Mouse (Mus musculus): ENCODE data around the gene Tprn.
A peak's percentile ranks its signal among the peaks of the same experiment; 100 is the strongest.

Gene Tprn

DNA sequence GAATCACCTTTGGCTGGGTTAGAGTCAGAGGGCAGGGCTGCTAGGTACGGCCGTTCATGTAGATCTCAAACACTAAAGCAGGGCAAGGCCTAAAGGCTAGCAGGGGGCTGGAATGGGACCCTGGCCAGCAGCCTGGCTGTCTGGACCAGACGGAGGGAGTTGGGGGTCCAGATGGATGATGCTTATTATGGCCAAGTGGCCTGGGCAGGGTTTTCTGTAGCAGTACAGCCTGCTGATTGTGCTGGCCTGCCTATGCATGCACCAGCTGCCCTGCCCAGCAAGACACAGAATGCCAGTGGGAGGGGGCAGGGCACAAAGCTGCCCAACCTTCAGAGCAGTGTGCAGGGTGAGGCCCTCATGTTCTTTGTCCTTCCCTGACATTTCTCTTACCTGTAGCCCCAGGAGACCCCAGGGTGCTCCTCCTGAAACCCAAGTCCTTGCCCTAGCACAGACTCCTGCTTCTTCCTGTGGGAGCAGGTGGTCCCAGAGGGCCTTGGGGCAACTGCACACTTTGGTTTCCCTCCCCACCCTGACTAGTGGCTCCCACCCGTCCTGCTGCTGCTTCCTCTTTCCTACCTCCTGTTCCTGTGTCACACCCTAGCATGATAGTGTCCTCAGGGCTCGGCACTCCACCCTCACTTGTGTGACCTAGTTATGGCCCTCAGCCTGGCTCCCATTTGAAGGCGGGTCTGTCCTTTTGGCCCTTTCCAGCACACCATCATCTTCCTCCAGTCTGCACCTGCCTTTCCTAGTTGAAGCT lies 3.7 kb downstream of the Tprn start:
- no peak for DNase-seq (ENCODE audit: low read depth, low spot score)

DNA sequence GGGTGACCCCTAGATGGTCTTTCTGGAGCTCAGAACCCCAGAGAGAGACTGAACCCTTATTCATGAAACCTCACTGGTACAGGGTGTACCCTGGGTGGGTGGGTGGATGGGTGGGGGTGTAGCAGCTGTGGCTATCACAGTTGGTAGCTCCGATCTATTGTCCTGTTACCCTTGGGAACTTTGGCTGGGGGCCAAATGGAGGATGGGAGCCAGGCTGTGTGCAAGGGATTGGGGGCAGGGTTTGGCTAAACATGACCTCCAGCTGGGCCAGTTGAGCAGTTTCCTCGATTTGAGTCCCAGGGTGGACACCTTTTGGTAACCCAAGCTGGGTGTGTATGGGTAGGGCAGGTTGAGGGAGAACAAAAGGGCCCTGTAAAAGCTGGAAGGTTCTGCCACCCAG lies 4.3 kb downstream of the Tprn start:
- no peak for DNase-seq (ENCODE audit: low read depth, low spot score)

DNA sequence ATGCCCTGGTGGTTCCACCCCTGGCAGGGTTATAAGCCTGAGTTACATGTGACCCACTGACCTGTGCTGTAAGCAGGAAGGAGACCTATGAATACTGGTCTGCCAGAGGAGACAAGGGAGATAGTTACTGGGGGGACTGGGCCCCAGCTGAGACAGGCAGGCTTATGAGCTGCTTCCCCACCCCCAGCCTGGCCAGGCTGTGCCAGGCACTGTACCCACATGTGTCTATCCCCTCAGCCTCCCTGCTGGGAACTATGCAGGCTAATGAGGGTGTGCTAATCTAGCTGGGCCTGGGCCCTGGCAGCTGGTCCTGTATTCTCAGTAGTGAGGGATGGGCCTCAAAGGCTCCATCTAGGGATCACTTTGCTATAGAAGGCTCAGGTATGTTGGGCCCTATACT lies 4.8 kb downstream of the Tprn start:
- no peak for DNase-seq (ENCODE audit: low read depth, low spot score)

DNA sequence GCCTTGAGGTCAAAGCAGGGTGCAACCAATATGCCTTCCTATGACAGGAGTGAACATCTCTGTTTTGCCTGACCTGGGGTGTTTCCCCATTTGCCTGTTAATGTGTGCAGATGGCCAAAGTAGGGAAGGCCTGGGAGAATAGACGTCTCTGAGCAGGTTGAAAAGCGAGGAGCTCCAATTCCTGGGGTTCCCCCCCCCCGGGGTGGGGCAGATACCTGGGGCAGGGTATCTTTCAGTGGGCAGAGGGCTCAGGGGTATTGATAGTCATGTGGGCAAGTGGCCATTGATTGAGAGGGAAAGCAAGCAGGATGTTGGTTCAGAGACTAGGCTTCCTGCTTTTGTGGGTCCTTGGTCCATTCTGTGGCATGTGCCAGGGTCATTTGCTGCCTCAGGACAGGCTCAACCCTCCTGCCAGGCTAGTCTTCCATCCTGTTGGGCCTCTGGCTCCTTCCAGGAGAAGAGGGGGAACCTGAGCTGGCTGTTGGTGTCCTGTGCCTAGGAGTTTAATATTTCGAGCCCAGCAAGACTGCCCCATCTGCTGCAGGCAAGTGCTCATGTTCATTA lies 5.4 kb downstream of the Tprn start:
- DNase-seq (ENCODE audit: low read depth, low spot score) = no peak

DNA sequence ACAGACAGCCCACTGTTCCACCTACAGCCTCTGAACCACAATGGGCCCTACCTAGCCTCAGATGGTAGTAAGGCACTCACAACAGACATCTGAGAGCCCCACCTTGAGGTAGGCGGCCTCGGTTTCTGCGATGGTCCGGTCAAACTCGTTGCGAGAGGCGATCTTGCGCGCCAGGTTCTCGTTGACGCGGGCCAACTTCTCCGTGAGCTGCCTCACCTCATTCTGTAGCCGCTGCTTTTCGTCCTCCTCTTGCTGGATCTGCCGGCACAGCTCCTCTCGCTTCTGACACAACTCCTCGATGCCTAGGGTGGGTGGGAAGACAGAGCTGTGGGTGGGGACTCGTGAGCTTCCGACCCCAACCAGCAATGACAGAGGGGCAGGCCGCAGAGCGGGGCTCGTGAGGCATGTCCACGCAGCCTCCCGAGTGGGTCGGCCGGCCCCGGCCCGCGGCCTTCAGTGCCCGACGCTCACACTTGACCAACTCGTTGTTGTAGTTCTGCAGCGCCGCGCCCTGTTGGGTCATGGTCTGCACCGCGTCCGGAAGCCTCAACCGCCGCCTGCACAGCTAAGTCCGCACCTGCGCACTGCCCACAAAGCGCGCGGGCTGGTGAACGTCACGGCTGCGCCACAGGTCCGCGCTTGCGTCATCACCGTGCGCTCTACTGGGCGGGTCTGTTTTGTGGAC lies 9.6 kb downstream of the Tprn start, which contains the start of the genes Ssna1 and Anapc2:
Gene Ssna1 (minus strand): TSS at position 612 of the 685 bp plus-strand sequence.
Gene Anapc2 (plus strand): TSS at position 652 of the 685 bp plus-strand sequence.
- DNase-seq (ENCODE audit: low read depth, low spot score) = peak; percentile 97

DNA sequence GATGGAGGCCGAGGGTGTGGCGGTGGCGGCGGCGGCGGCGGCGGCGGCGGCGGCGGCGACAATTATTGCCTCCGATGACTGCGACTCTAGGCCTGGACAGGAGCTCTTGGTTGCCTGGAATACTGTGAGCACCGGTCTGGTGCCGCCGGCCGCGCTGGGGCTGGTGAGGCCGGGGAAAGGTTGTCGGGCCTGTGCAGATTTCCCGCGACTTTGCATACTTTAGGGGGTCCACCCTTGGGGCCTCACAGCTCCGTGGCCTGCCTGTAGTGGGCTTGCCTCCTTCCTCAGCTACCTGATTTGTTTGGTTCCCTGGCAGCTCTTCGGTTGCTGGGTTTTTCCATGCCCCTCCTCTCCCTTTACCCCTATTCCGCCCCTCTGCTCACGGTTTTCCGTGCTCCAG lies 10.1 kb downstream of the Tprn start:
- no peak for DNase-seq (ENCODE audit: low read depth, low spot score)

DNA sequence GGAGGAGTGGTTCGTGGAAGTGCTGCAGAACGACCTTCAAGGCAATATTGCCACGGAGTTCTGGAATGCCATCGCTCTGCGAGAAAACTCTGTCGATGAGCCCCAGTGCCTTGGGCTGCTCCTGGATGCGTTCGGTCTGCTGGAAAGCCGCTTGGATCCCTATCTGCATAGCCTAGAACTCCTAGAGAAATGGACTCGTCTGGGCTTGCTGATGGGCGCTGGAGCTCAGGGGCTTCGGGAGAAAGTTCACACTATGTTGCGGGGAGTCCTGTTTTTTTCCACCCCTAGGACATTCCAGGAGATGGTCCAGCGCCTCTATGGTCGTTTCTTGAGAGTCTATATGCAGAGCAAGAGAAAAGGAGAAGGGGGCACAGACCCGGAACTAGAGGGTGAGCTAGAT lies 10.6 kb downstream of the Tprn start:
- no peak for DNase-seq (ENCODE audit: low read depth, low spot score)

DNA sequence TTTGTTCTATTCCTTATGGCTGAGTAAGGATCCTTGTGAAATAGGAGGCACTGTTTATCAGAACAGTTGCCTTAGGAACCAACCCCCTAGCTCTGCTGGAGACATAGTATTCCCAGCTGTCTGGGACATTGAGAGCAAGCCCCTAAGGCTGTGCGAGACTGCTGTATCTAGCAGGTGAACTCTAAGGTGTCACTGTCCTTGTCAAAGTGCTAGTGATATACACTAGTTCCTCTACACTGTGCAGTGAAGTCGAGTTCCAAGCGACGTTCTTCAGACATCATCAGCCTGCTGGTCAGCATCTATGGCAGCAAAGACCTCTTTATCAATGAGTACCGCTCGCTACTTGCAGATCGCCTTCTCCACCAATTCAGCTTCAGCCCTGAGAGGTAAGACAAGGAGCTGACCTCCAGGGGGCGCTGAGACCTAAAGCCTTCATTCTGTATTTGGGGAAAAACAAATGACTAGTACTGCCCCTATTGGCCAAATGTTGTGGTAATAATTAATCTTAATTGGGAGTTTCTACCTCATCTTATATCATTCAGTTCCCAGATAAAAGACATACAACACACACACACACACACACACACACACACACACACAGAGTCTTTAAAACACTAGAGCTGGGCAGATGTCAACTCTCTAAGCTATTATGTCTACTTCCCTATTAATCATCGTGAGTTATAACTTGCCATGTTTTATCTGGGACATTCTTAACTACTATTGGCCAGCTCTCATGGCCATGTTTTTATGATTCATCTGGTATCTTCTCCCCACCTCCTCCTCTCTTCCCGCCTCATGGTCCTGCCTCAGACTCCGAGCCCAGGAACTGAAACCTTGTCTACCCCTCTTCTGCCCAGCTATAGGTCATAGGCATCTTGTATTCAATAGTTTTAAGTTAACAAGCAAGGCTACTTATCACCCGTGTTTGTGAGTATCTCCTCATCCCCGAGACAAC lies 16.8 kb downstream of the Tprn start:
- peak; percentile 81 for DNase-seq (ENCODE audit: low read depth, low spot score)

DNA sequence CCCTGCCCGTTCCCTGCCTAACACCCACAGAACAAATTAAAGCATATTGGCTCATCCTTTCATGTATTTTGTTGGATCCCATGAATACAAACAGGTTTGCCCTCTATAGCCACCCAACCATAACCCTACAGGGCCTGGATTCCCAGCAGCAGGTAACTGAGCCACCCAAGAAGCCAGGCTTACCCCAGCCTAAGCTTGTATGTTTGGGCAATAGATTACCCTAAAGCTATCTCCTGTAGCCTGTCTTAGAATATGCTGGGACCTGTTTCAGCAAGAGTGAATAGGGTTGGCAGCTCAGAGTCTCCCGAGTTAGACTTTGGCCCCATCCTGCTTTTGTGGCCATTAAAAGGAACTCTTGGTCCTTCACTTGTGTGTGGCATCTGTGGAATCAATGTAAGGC lies 23.1 kb downstream of the Tprn start:
- DNase-seq (ENCODE audit: low read depth, low spot score) = no peak

DNA sequence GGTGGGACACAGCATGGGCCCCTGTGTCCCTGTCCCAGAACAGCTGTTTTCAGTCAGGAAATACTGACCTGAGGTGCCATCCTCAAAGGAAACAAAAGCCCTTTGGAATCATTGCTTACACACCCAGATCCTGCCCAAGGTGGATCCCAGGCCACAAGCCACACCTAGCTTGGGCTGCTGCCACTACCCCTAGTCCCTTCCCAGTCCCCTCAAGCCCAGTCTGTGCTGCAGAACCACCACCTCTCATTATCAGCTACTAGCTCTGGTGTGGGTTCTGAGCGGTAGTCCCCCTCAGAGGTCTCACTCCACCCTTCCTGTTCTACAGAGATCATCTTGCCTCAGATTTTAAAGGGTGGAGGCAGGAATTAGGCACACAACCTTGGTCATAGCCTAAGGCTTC lies 23.9 kb downstream of the Tprn start:
- DNase-seq (ENCODE audit: low read depth, low spot score) = no peak

DNA sequence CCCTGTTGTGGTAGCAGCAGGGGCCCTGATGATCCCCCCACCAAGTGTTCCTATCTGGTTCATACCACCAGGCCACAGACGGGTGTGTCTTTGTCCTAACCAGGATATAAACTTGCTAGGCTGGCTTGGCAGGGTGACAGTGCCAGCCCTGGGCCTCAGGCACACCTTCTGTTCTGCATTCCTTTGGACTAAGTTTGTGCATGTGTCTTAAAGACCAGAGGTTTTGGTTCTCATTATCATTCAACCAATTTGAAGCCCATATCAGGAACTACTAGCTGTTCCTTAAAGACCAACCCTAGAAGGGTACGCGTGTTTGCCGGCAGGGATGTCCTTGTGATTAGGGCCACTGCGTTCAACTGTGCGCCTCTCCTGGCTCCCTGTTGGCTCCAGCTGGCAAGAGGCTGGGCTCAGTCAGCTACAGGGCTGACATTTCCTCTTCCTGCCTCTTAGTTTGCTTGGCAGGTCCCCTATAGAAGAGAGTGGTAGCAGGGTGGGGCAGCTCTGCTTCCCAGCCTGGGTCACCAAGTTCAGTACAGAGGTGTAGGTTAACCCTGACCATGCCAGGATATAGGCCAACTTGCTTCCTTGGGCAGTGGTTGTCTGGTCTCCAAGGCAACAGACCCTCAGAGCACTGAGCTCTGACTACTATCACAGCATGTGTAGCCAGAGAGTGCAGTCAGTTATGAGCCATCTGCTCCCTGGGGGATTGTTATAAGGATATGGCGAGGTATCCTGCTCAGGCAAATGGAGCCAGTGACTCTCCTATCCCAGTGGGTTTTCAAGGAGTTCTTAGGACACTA lies 24.6 kb downstream of the Tprn start:
- no peak for DNase-seq (ENCODE audit: low read depth, low spot score)

DNA sequence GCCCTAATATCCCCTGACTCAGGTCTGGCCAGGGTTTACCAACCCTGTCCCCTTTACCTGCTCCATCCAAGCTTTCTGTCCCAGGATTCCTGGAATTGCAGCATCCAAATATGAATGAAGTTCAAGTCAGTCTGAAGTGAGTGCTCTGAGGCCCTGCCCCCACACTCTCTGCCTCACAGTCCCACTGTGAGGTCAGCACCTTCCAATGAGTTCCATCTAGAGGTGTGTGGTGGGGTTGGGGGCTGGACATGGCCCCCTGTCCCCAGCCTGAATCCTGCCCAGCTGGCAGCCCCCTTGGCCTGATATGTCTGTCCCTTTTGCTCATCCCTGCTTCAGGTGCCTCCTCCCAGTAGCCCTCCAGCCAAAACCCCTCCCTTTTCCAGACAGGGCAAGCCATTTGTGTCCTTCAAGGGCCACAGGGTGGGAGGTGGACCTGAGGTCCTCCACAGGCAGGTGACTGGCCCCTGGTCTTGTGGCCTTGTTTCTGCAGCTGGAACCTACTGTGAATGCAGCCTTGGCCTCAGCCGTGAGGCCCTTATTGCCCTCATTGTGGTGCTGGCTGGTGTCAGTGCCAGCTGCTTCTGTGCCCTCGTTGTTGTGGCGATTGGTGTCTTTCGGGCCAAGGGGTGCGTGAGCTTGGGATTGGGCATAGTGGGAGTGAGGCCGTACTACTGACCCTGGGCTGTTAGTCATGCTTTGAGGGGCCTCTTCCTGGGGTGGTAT lies 25.7 kb downstream of the Tprn start, which contains the start of gene Tmem210:
Gene Tmem210 (plus strand): TSS at position 219 of the 723 bp plus-strand sequence.
- no peak for DNase-seq (ENCODE audit: low read depth, low spot score)

DNA sequence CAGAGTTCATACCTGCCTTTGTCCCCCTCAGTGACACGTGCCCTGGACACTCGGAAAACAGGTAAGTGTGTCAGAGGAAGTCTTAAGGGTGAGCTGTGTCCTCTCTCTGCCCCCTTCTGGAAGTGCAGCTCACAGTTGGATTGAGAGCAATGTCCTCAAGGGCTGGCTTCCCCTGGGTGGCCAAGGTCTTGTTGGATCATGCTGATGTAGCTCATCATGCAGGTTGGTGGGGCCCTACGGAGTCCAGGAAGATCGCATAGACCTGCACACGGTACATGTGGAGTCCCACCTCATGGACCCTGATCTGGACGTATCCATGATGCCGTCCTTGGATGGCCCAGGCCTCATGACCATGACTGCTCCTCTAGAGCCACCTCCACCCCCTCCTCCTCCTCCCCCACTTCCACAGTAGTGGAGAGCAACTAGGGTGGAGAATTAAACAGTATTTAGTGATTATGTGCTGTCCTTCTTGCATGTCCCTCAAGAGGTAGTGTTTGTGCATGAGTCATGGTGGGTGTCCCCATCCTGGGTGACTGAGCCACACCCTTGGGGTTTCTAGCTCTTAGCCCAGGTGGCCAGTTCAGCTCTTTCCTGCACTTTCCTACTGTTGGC lies 26.4 kb downstream of the Tprn start:
- no peak for DNase-seq (ENCODE audit: low read depth, low spot score)

DNA sequence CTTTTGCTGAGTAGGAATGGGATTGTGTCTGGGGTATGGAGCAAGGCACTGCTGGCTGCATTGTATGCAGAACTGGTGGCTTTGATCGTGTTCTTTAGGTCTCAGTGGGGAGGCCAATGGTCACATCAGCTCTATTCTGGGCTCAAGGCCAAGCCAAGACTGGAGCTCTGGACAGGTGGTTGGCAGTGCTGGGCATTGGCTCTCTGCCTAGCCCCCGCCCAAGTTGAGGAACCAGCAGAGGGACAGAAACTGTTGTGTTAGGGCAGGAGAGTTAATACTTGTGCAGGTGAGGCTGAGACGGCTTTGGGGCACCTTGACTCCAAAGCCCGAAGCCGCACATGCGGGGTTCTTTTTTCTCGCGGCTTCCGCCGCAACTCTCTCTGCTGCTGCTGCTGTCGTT lies 27.2 kb downstream of the Tprn start, which contains the start of gene Lrrc26:
Gene Lrrc26 (plus strand): TSS at position 265 of the 400 bp plus-strand sequence.
- no peak for DNase-seq (ENCODE audit: low read depth, low spot score)

DNA sequence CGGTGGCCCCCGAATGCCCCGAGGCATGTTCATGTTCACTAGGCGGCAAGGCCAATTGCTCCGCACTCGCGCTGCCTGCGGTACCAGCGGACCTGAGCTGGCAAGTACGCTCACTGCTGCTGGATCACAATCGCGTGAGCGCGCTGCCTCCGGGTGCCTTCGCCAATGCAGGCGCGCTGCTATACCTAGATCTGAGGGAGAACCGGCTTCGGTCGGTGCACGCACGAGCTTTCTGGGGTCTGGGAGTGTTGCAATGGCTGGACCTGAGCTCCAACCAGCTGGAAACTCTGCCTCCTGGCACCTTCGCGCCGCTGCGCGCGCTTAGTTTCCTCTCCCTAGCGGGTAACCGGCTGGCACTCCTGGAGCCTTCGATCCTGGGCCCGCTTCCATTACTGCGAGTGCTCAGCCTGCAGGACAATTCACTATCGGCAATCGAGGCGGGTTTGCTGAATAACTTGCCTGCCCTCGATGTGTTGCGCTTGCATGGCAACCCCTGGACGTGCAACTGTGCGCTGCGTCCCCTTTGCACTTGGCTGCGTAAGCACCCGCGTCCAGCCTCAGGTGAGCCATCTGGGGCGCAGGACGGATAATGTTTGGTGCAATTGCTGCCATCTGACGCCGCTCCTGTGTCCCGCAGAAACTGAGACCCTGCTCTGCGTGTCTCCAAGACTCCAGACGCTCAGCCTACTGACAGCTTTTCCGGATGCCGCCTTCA lies 27.8 kb downstream of the Tprn start:
- no peak for DNase-seq (ENCODE audit: low read depth, low spot score)

DNA sequence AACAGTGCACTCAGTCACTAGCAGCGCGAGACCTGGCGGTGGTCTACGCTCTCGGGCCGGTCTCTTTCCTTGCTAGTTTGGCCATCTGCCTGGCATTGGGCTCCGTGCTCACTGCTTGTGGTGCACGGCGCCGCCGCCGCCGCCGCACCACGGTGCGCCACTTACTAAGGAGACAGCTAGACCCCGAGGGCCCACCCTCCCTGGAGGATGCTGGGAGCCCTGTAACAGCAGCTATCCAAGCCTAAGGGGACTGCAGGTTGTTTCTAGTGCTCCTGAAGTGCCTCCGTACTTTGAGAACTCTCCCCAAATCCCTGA lies 28.4 kb downstream of the Tprn start:
- no peak for DNase-seq (ENCODE audit: low read depth, low spot score)

DNA sequence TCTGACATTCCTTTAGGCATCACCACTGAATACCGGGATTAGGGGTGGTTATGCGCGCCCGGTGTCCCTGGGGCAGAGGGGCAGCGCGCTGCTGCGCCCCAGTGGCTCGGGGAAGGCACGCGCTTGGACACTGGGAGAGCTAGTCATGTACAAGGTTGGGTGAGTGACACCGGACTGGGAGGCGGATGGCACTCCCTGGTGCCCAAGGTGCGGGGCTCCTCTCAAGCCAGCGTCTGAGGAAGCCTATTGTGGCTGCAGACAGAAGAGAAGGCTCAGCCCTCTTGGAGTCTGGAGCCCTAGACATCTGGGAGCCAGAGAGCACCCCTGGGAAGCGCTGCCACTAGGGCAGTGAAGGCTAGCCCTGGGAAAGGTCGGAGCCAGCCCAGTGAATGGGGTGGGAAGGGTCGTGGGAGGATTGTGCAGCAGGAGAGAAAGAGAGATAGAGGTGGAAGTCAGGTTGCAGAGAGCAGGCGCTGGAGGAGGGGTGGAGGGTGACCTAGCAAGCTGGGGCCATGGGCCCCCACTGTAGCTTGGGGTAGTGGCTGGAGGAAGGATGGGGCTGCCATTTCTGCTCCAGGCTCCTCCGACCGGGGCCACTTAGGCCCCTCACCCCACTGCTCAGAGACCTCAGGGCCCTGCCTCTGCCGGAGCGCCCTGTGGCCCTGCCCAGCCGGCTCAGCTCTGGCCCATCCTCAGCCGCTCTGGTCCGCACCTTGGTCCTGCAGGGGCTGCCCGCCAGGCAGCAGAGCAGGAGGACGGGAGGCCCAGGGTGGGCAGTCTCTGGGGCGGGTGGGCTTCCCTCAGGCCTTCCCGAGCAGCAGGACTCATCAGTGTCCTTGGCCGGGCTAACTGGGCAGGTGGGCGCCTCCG lies 29.0 kb downstream of the Tprn start:
- no peak for DNase-seq (ENCODE audit: low read depth, low spot score)

DNA sequence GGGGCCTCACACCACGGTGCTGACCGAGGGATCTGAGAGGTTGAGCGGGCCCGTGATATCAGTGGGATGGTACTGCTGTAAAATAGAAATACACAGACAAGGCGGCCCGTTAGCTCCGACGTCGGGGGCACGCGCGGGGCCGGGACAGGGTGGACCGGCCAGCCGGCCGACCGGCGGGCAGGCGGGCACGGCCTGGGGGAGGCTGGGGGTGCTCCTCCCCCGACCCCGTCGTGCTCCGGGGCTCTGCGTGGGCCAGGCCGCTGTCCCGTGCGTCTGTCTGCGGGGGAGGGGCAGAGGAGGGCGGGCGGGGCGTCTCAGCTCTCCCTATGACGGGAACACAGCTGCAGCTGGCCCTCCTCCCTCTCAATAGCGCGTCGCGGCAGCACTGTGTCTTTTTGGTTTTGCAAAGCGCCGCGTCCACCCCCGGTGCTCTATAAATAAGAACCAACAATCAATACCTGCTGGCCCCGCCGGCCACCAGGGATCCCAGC lies 29.7 kb downstream of the Tprn start:
- DNase-seq (ENCODE audit: low read depth, low spot score) = no peak
